13 mouse cellular contexts compared by ENCODE assay signal in genomic region chr12:71970791-71971654, GRCm38 (mm10).
DNase-seq lines count a peak whose midpoint lies in the region; ATAC-seq and TF ChIP-seq lines count a peak whose summit lies in the region.
"Had no signal": no experiment of that assay in that cellular context is flagged by ENCODE, and none has a peak within 500 bp of the region (broad histone marks: within the 10 kb centered on the region; RNA-seq: fewer than 3 reads in every experiment).

No protein-coding gene starts in this region.

- H3K4me2 ChIP-seq in forebrain, postnatal 0 days (ENCODE audit: low read depth): no peak overlapping the region
- no peak overlapping the region for H3K4me2 ChIP-seq in forebrain, embryonic 14.5 days (ENCODE audit: low read length)
- no peak overlapping the region for H3K4me2 ChIP-seq in liver, embryonic 11.5 days
- H3K4me2 ChIP-seq in liver, postnatal 0 days (ENCODE audit: low read depth, low read length): no peak overlapping the region
- H3K4me2 ChIP-seq in heart, embryonic 16.5 days (ENCODE audit: low read depth, low read length): no peak overlapping the region
- H3K4me2 ChIP-seq: forebrain, embryonic 13.5 days had no signal

- no peak for TF ChIP-seq EP300 in liver, postnatal 0 days (IDR thresholded peaks at IDR 0.05; ENCODE audit: low read depth)

- H3K4me1 ChIP-seq in forebrain, postnatal 0 days (ENCODE audit: insufficient read depth): peaks cover 8% of the 10 kb centered on the region; the same call in 1 of the 2 replicates
- H3K4me1 ChIP-seq in forebrain, embryonic 14.5 days (ENCODE audit: control insufficient read depth, insufficient read depth, low read length): peaks cover 12% of the 10 kb centered on the region
- peaks cover 7% of the 10 kb centered on the region for H3K4me1 ChIP-seq in liver, embryonic 11.5 days (replicated peaks; ENCODE audit: control insufficient read depth, insufficient read depth, low read length)
- H3K4me1 ChIP-seq in liver, postnatal 0 days (ENCODE audit: insufficient read depth): no peaks in the 10 kb centered on the region
- peaks cover 62% of the 10 kb centered on the region for H3K4me1 ChIP-seq in heart, embryonic 16.5 days (ENCODE audit: control insufficient read depth, insufficient read depth, low read length)

- no peaks in the 10 kb centered on the region for H3K9me3 ChIP-seq in forebrain, postnatal 0 days (ENCODE audit: low read length)
- H3K9me3 ChIP-seq in forebrain, embryonic 14.5 days (replicated peaks; ENCODE audit: control insufficient read depth, low read length): no peaks in the 10 kb centered on the region
- H3K9me3 ChIP-seq in liver, embryonic 11.5 days (ENCODE audit: control insufficient read depth, low read length): no peaks in the 10 kb centered on the region
- H3K9me3 ChIP-seq in liver, postnatal 0 days (ENCODE audit: low read length): no peaks in the 10 kb centered on the region
- H3K9me3 ChIP-seq in heart, embryonic 16.5 days (replicated peaks; ENCODE audit: control insufficient read depth, low read length): no peaks in the 10 kb centered on the region
- H3K9me3 ChIP-seq: forebrain, embryonic 13.5 days had no signal

- H3K27ac ChIP-seq in forebrain, postnatal 0 days (ENCODE audit: low read depth, low read length): peak overlapping the region; percentile 15; the same call in 1 of the 2 replicates
- no peak overlapping the region for H3K27ac ChIP-seq in forebrain, embryonic 14.5 days (ENCODE audit: low read depth, low read length)
- no peak overlapping the region for H3K27ac ChIP-seq in liver, embryonic 11.5 days (ENCODE audit: low read depth, low read length)
- no peak overlapping the region for H3K27ac ChIP-seq in liver, postnatal 0 days (ENCODE audit: low read depth)
- H3K27ac ChIP-seq in heart, embryonic 16.5 days (ENCODE audit: low read length): peak overlapping the region; percentile 71
- H3K27ac ChIP-seq: forebrain, embryonic 13.5 days; macrophage had no signal

- no peak for ATAC-seq in forebrain, postnatal 0 days
- ATAC-seq in forebrain, embryonic 14.5 days: no peak
- peak; percentile 56 for ATAC-seq in liver, embryonic 11.5 days (replicated peaks; ENCODE audit: low FRiP score)
- no peak for ATAC-seq in liver, postnatal 0 days
- ATAC-seq in heart, embryonic 16.5 days (replicated peaks; ENCODE audit: extremely low read depth, insufficient read depth, low FRiP score): no peak
- no peak for ATAC-seq in activated CD4-positive, CD25-positive, alpha-beta regulatory T cell, adult 4 months

- H3K27me3 ChIP-seq in forebrain, postnatal 0 days (ENCODE audit: insufficient read depth, low read length): no peaks in the 10 kb centered on the region
- H3K27me3 ChIP-seq in forebrain, embryonic 14.5 days (replicated peaks; ENCODE audit: control insufficient read depth, insufficient read depth, low read length): no peaks in the 10 kb centered on the region
- H3K27me3 ChIP-seq in liver, embryonic 11.5 days (replicated peaks; ENCODE audit: control insufficient read depth, insufficient read depth, low read length): no peaks in the 10 kb centered on the region
- no peaks in the 10 kb centered on the region for H3K27me3 ChIP-seq in liver, postnatal 0 days (ENCODE audit: insufficient read depth, low read length)
- H3K27me3 ChIP-seq in heart, embryonic 16.5 days (ENCODE audit: control insufficient read depth, insufficient read depth, low read length): no peaks in the 10 kb centered on the region
- H3K27me3 ChIP-seq: forebrain, embryonic 13.5 days had no signal

- H3K9ac ChIP-seq in forebrain, postnatal 0 days: no peak overlapping the region
- H3K9ac ChIP-seq in forebrain, embryonic 14.5 days (ENCODE audit: low read length): no peak overlapping the region
- H3K9ac ChIP-seq in liver, embryonic 11.5 days (ENCODE audit: low read depth, low read length): no peak overlapping the region
- no peak overlapping the region for H3K9ac ChIP-seq in liver, postnatal 0 days (replicated peaks)
- 0 out of 2 replicates have a peak overlapping the region, but pooled peaks have one; percentile 30 for H3K9ac ChIP-seq in heart, embryonic 16.5 days (ENCODE audit: low read length)
- H3K9ac ChIP-seq: forebrain, embryonic 13.5 days had no signal

- H3K36me3 ChIP-seq in forebrain, postnatal 0 days (ENCODE audit: insufficient read depth): peaks cover 41% of the 10 kb centered on the region; the same call in 1 of the 2 replicates
- peaks cover 42% of the 10 kb centered on the region for H3K36me3 ChIP-seq in forebrain, embryonic 14.5 days (ENCODE audit: control insufficient read depth, insufficient read depth, low read length)
- peaks cover 8% of the 10 kb centered on the region for H3K36me3 ChIP-seq in liver, embryonic 11.5 days (ENCODE audit: control insufficient read depth, insufficient read depth, low read length)
- peaks cover 44% of the 10 kb centered on the region for H3K36me3 ChIP-seq in liver, postnatal 0 days (replicated peaks; ENCODE audit: insufficient read depth, low read length)
- peaks cover 13% of the 10 kb centered on the region for H3K36me3 ChIP-seq in heart, embryonic 16.5 days (ENCODE audit: control insufficient read depth, insufficient read depth)

- TF ChIP-seq CTCF in forebrain, postnatal 0 days (IDR thresholded peaks at IDR 0.05; ENCODE audit: low read depth): no peak
- no peak for TF ChIP-seq CTCF in liver, postnatal 0 days (IDR thresholded peaks at IDR 0.05; ENCODE audit: low read depth)

- 67% methylated on average over 9 of the region's 9 CpGs for WGBS in forebrain, postnatal 0 days
- 91% methylated on average over 9 of the region's 9 CpGs for WGBS in forebrain, embryonic 14.5 days
- WGBS in liver, embryonic 11.5 days: 69% methylated on average over 9 of the region's 9 CpGs
- 64% methylated on average over 9 of the region's 9 CpGs for WGBS in liver, postnatal 0 days (ENCODE audit: insufficient replicate concordance)
- 34% methylated on average over 9 of the region's 9 CpGs for WGBS in heart, embryonic 16.5 days

- DNase-seq in forebrain, postnatal 0 days: peak; percentile 27
- no peak for DNase-seq in forebrain, embryonic 14.5 days (ENCODE audit: low spot score)
- DNase-seq in liver, embryonic 11.5 days (ENCODE audit: low spot score): no peak
- no peak for DNase-seq in liver, postnatal 0 days
- peak; percentile 40 for DNase-seq in skeletal muscle tissue, adult 2 months (ENCODE audit: low read depth, low spot score)
- DNase-seq in thymus, postnatal 14 days: no peak
- DNase-seq: kidney, postnatal 25 days; right cerebral cortex, postnatal 4 days; thymus, adult 18-20 months had no signal

- no peak overlapping the region for H3K4me3 ChIP-seq in forebrain, postnatal 0 days (ENCODE audit: low read depth, low read length)
- no peak overlapping the region for H3K4me3 ChIP-seq in forebrain, embryonic 14.5 days (ENCODE audit: low read depth, low read length)
- H3K4me3 ChIP-seq in liver, embryonic 11.5 days (ENCODE audit: low read depth, low read length): no peak overlapping the region
- H3K4me3 ChIP-seq in liver, postnatal 0 days (ENCODE audit: low read depth, low read length): no peak overlapping the region
- no peak overlapping the region for H3K4me3 ChIP-seq in heart, embryonic 16.5 days (ENCODE audit: low read length)
- H3K4me3 ChIP-seq: forebrain, embryonic 13.5 days had no signal

Comparison
In these comparisons a context has a peak if more than half of its experiments do, and no peak if none do; other contexts are left out.
1. DNase-seq: peak in forebrain, postnatal 0 days (single experiment) and skeletal muscle tissue, adult 2 months (single experiment); none in forebrain, embryonic 14.5 days (single experiment), liver, embryonic 11.5 days (single experiment), liver, postnatal 0 days (single experiment) and thymus, postnatal 14 days (single experiment).
2. H3K27ac ChIP-seq: peak in forebrain, postnatal 0 days (single experiment) and heart, embryonic 16.5 days (single experiment); none in forebrain, embryonic 14.5 days (single experiment), liver, embryonic 11.5 days (single experiment) and liver, postnatal 0 days (single experiment).